Mouse (Mus musculus) embryonic fibroblast, embryonic 13.5 days (primary cell): Measurements from ENCODE around the gene Shbg.

Experiments
- CTCF ChIP-seq: IDR thresholded peaks from 2 replicates; pipeline ENCODE4 v1.5.1; 2011; ENCODE audit warnings: mild to moderate bottlenecking, control low read depth, low read length, moderate library complexity, borderline replicate concordance; ENCODE audit not compliant: insufficient read depth
- POLR2A ChIP-seq: IDR thresholded peaks from 2 replicates; pipeline ENCODE4 v1.6.1; 2011; ENCODE audit warnings: low read depth, mild to moderate bottlenecking, control low read depth, low read length, moderate library complexity

- TF ChIP-seq CTCF = no peak
- no peak for TF ChIP-seq POLR2A
These were observed 39.4 kb downstream of the Shbg start for GRCm38 (mm10) chr11:69578301-69578700.
